Mouse (Mus musculus) kidney, adult 2 months (tissue): Measurements from ENCODE around the gene Fads6. TPM values are rescaled to one million over a fixed set of nuclear protein-coding genes. Genes with fewer than 3 reads are reported as not detected.

Experiments
- DNase-seq: peaks from one replicate; pipeline ENCODE4 v3.0.0; 2021
- H3K27ac ChIP-seq: fragments of 200-500 bp; 2 replicates; pipeline ENCODE4 v1.5.1; 2012; ENCODE audit warnings: low read depth, low read length, control low read depth, inconsistent platforms; ENCODE audit not compliant: insufficient read depth
- H3K27me3 ChIP-seq: fragments of 200-500 bp; replicated peaks from 2 replicates; pipeline ENCODE4 v1.6.1; 2012; ENCODE audit warnings: mild to moderate bottlenecking, moderate library complexity, low read length, inconsistent platforms; ENCODE audit not compliant: control insufficient read depth, insufficient read depth
- H3K36me3 ChIP-seq: fragments of 200-500 bp; 2 replicates; pipeline ENCODE4 v1.6.1; 2012; ENCODE audit warnings: mild to moderate bottlenecking, moderate library complexity, low read length, inconsistent platforms; ENCODE audit not compliant: control insufficient read depth, insufficient read depth
- H3K4me1 ChIP-seq: fragments of 200-500 bp; 2 replicates; pipeline ENCODE4 v1.6.1; 2011; ENCODE audit warnings: low read length; ENCODE audit not compliant: control insufficient read depth, insufficient read depth
- H3K4me3 ChIP-seq: fragments of 200-500 bp; 2 replicates; pipeline ENCODE4 v1.5.1; 2011; ENCODE audit warnings: mild to moderate bottlenecking, low read depth, low read length, control low read depth; ENCODE audit not compliant: insufficient read depth
- CTCF ChIP-seq: fragments of 200-500 bp; conservative IDR thresholded peaks from 2 replicates; pipeline ENCODE4 v1.5.1; 2011; ENCODE audit warnings: low read depth, mild to moderate bottlenecking, control low read depth, low read length, moderate library complexity, mixed read lengths; ENCODE audit not compliant: insufficient read depth, insufficient read length
- POLR2A ChIP-seq: fragments of 200-500 bp; IDR thresholded peaks from one replicate; pipeline ENCODE4 v1.6.1; 2011; ENCODE audit warnings: low read depth, low read length, control low read depth
- WGBS: fragments of 180-500 bp; shearing (Covaris S2); methylation state at CpG from one replicate; pipeline ENCODE4 v1.1.7; 2018; 5-methylcytosine and 5-hydroxymethylcytosine counted together
- polyA plus RNA-seq: library from polyadenylated mRNA; depleted of rRNA; stranded (reverse); fragments of >200 nt; gene quantifications from 2 replicates; pipeline ENCODE4 v1.2.3, GENCODE M21; 2012; rRNA removed

The Fads6 gene
- polyA plus RNA-seq, 1 experiment = 14.0 TPM

DNA sequence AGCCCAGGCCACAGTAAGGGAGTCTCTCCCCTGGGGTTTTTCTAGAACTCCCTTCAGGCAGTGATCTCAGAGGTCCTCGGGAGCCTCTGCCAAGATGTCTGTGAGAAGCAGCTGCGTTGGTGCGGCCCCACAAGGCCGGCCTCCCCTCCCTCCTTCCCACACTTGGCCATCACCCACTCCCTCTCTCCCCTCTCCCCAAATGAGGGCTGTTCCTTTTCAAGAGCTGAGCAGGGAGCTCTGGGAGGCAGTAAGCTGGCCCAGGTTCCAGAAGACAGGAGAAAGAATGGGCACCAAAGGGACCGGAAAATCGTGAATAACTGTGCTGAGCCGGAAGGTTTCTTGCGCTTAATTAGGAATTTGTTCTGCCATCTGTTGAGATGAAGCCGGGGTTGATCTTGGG is 65.5 kb downstream of the Fads6 start:
- Histone ChIP-seq H3K4me1 (peaks cover 5% of the 10 kb centered on the region; the same call in 1 of the 2 replicates), H3K27me3 (no peaks in the 10 kb centered on the region), H3K4me3 (no peak overlapping the region), H3K27ac (peak overlapping the region; percentile 65), H3K36me3 (no peaks in the 10 kb centered on the region)
- no peak for DNase-seq
- 59% methylated on average over 9 of the region's 9 CpGs for WGBS
- TF ChIP-seq POLR2A (no peak), CTCF (no peak)

DNA sequence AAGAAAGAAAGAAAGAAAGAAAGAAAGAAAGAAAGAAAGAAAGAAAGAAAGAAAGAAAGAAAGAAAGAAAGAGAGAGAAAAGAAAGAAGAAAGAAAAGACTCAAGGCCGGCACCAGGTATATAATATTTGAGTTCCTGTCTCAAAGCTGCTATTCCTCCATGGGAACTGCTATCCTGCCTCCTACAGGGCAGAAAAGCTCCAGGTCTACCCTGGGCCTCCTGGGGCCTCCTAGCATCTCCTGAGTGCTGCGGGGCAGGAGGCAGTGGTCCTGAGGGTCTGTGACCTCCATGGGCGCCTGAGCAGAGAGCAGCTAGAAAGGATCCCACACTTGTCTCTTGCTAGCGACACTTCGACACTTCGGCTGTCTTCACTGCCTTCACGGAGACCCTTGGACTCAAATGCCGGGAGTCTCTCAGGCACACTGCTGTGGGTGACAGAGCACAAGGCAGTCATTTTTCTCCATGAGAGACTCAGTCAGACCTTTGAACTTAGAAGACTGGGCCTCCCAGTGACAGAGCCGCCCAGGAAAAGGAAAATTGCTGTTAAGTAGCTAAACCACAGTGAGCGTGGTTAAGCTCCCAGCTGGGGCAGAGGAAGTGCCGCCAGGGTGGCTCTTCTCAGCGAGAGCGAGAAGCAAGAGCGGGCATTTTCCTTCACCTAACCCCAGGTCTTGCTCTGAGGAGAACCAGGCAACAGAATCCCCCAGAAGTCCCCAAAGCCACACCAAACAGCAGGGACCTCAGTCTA is 66.1 kb downstream of the Fads6 start:
- H3K27me3 ChIP-seq = no peaks in the 10 kb centered on the region
- peak overlapping the region; percentile 65 for H3K27ac ChIP-seq
- TF ChIP-seq CTCF = no peak
- no peak for TF ChIP-seq POLR2A
- no peaks in the 10 kb centered on the region for H3K36me3 ChIP-seq
- H3K4me1 ChIP-seq = peaks cover 5% of the 10 kb centered on the region; the same call in 1 of the 2 replicates
- H3K4me3 ChIP-seq = no peak overlapping the region
- peak; percentile 75 for DNase-seq
- 51% methylated on average over 14 of the region's 14 CpGs for WGBS

Other genes with a start within 250 kb of the Fads6 start
- 8.1 and 15.8 TPM in 2 replicates for gene Cd300ld3, start 249.3 kb downstream of the Fads6 start, polyA plus RNA-seq
- 0.12 and 0.13 TPM in 2 replicates for gene Cd300e, start 235.5 kb downstream of the Fads6 start, polyA plus RNA-seq
- 0.42 and 1.1 TPM in 2 replicates for gene Rab37, start 206.2 kb downstream of the Fads6 start, polyA plus RNA-seq
- gene Cd300lf, start 163.7 kb downstream of the Fads6 start, polyA plus RNA-seq = 0.29 and 1.2 TPM in 2 replicates
- gene Slc9a3r1, start 134.3 kb downstream of the Fads6 start, polyA plus RNA-seq = 229 and 239 TPM in 2 replicates
- 13.0 and 14.8 TPM in 2 replicates for gene Tmem104, start 110.2 kb downstream of the Fads6 start, polyA plus RNA-seq
- 32.4 and 35.3 TPM in 2 replicates for gene Nat9, start 109.8 kb downstream of the Fads6 start, polyA plus RNA-seq
- gene Grin2c, start 30.4 kb downstream of the Fads6 start, polyA plus RNA-seq = 0.34 and 0.42 TPM in 2 replicates
- 18.0 and 21.0 TPM in 2 replicates for gene Fdxr, start 20.6 kb downstream of the Fads6 start, polyA plus RNA-seq
- not detected in 2 replicates for gene Otop2, start 9.5 kb upstream of the Fads6 start, polyA plus RNA-seq
- gene Ush1g, start 24.4 kb upstream of the Fads6 start, polyA plus RNA-seq = 0.04 and 0.05 TPM in 2 replicates
- 0.07 and 0.13 TPM in 2 replicates for gene Otop3, start 37.1 kb upstream of the Fads6 start, polyA plus RNA-seq
- gene Hid1, start 70.1 kb upstream of the Fads6 start, polyA plus RNA-seq = 5.4 and 6.1 TPM in 2 replicates
- gene Cdr2l, start 84.3 kb upstream of the Fads6 start, polyA plus RNA-seq = 5.3 and 5.6 TPM in 2 replicates
- 145 and 146 TPM in 2 replicates for gene Mrpl58, start 106.1 kb upstream of the Fads6 start, polyA plus RNA-seq
- gene Atp5h, start 122.3 kb upstream of the Fads6 start, polyA plus RNA-seq = 296 and 478 TPM in 2 replicates
- gene Kctd2, start 122.5 kb upstream of the Fads6 start, polyA plus RNA-seq = 35.4 and 37.8 TPM in 2 replicates
- 0.28 and 0.37 TPM in 2 replicates for gene Trim80, start 142.9 kb upstream of the Fads6 start, polyA plus RNA-seq
- 31.1 and 42.8 TPM in 2 replicates for gene Slc16a5, start 164.8 kb upstream of the Fads6 start, polyA plus RNA-seq
- gene Armc7, start 178.0 kb upstream of the Fads6 start, polyA plus RNA-seq = 6.8 and 7.3 TPM in 2 replicates
- 47.6 and 50.5 TPM in 2 replicates for gene Nt5c, start 194.2 kb upstream of the Fads6 start, polyA plus RNA-seq
- gene Jpt1, start 216.7 kb upstream of the Fads6 start, polyA plus RNA-seq = 62.9 and 64.9 TPM in 2 replicates
- gene Sumo2, start 238.6 kb upstream of the Fads6 start, polyA plus RNA-seq = 48.4 and 85.2 TPM in 2 replicates